Mouse (Mus musculus) heart, embryonic 16.5 days (tissue): Measurements from ENCODE around the gene Thsd7b. TPM values are rescaled to one million over a fixed set of nuclear protein-coding genes. Genes with fewer than 3 reads are reported as not detected.

Experiments
- ATAC-seq: fragments of 200-750 bp; cut with Nextera tagmentation; replicated peaks from 2 replicates; pipeline ENCODE4 v1.8.0; 2017; ENCODE audit warnings: moderate number of reproducible peaks; ENCODE audit not compliant: insufficient read depth, low FRiP score; ENCODE audit errors: extremely low read depth
- H3K27ac ChIP-seq: fragments of 300-500 bp; sonication (generic); 2 replicates; pipeline ENCODE4 v1.5.1; 2014; ENCODE audit warnings: mild to moderate bottlenecking, low read length, control low read depth, moderate library complexity
- H3K27me3 ChIP-seq: fragments of 300-500 bp; sonication (generic); 2 replicates; pipeline ENCODE4 v1.6.1; 2014; ENCODE audit warnings: low read length, mixed read lengths; ENCODE audit not compliant: control insufficient read depth, insufficient read depth
- H3K36me3 ChIP-seq: fragments of 300-500 bp; sonication (generic); 2 replicates; pipeline ENCODE4 v1.6.1; 2014; ENCODE audit not compliant: control insufficient read depth, insufficient read depth
- H3K4me1 ChIP-seq: fragments of 300-500 bp; sonication (generic); 2 replicates; pipeline ENCODE4 v1.6.1; 2014; ENCODE audit warnings: low read length, mixed read lengths; ENCODE audit not compliant: control insufficient read depth, insufficient read depth
- H3K4me2 ChIP-seq: fragments of 300-500 bp; sonication (generic); 2 replicates; pipeline ENCODE4 v1.6.1; 2014; ENCODE audit warnings: low read depth, mild to moderate bottlenecking, control low read depth, low read length
- H3K4me3 ChIP-seq: fragments of 300-500 bp; sonication (generic); 2 replicates; pipeline ENCODE4 v1.5.1; 2014; ENCODE audit warnings: mild to moderate bottlenecking, control low read depth, low read length
- H3K9ac ChIP-seq: fragments of 300-500 bp; sonication (generic); 2 replicates; pipeline ENCODE4 v1.6.1; 2014; ENCODE audit warnings: low read length, control low read depth
- H3K9me3 ChIP-seq: fragments of 300-500 bp; sonication (generic); replicated peaks from 2 replicates; pipeline ENCODE4 v1.6.1; 2016; ENCODE audit warnings: low read length; ENCODE audit not compliant: control insufficient read depth
- WGBS: fragments of 180-500 bp; shearing (Covaris S2); extraction: QIAGEN DNeasy Blood & Tissue Kit; methylation state at CpG from one replicate; pipeline ENCODE4 v1.1.7; 2014; 5-methylcytosine and 5-hydroxymethylcytosine counted together
- polyA plus RNA-seq: library from polyadenylated mRNA; unstranded; fragments of >200 nt; fragmentation: Nextera tagmentation; extraction: Ambion mirVana; gene quantifications from 2 replicates; pipeline ENCODE4 v1.2.1, GENCODE M21; 2015

Thsd7b gene
- polyA plus RNA-seq, 1 experiment from 2014 or later = 1.7 TPM

DNA sequence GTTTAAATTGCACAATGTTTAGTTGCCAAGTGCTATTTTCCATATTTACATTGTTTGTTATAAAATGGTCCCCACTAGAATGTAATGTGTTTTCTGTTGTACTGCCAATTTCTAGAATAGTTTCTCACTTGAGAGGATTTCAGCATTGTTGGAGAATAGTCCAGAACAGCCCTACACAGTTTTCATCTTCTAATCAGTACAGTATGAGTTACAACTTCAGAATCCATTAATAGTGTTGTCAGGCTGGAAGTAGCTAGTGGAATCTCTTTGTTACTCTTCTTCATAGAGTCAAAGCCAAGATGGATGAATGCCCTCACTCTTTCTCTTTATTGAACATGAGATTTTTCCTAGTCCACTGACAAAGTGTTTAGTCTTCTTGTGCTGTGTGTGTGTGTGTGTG is 525.4 kb downstream of the Thsd7b start:
- no peak for ATAC-seq

DNA sequence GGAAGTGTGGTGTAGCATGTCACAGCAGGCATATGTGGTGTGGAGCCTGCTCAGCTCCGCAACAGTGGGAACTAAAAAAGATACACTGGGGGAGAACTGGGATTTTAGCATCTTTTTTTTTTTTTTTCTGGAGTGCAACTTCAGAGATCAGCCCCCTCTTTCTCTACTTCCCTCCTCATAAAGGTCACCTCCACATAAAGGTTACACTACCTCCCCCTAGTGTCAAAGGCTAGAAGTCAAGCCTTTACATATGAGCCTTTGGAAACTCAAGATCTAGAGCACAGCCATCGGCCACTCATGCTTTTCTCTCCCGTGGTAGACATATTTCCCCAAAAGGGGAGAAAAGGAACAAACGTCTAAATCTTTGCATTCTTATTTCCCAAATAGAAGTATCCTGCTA is 553.8 kb downstream of the Thsd7b start:
- H3K27me3 ChIP-seq = no peaks in the 10 kb centered on the region
- no peak overlapping the region for H3K9ac ChIP-seq
- H3K4me3 ChIP-seq = no peak overlapping the region
- H3K4me2 ChIP-seq = no peak overlapping the region
- H3K27ac ChIP-seq = no peak overlapping the region
- no peaks in the 10 kb centered on the region for H3K9me3 ChIP-seq
- ATAC-seq = no peak
- WGBS = 71% methylated on average over 4 of the region's 4 CpGs
- H3K36me3 ChIP-seq = no peaks in the 10 kb centered on the region
- H3K4me1 ChIP-seq = no peaks in the 10 kb centered on the region

More for the DNA sequence above, 525.4 kb downstream of the Thsd7b start:
- Histone ChIP-seq H3K9me3 (peaks cover 2% of the 10 kb centered on the region; the same call in 1 of the 2 replicates), H3K27ac (no peak overlapping the region), H3K36me3 (no peaks in the 10 kb centered on the region), H3K4me1 (no peaks in the 10 kb centered on the region), H3K27me3 (no peaks in the 10 kb centered on the region), H3K4me3 (no peak overlapping the region), H3K4me2 (no peak overlapping the region), H3K9ac (no peak overlapping the region)

DNA sequence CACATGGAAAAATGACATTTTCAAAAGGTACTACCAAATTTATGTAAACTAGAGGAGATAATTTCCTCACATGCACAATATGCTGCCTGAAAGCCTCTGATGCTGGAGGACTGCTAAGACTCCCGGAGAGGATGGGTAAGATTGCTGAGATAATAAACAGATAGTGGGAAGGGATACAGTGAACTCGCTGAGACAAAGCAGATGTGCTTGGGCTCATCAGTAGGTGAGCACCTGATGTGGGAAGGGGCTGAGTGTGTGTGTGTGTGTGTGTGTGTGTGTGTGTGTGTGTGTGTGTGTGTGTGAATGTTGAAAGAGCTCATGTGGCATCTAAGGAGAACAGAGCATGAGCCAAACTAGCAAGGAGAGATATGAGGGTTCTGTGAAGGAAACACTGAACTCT is 564.2 kb downstream of the Thsd7b start:
- no peak overlapping the region for H3K4me2 ChIP-seq
- no peaks in the 10 kb centered on the region for H3K36me3 ChIP-seq
- H3K4me1 ChIP-seq = no peaks in the 10 kb centered on the region
- no peak overlapping the region for H3K9ac ChIP-seq
- no peak for ATAC-seq
- H3K4me3 ChIP-seq = no peak overlapping the region
- no peaks in the 10 kb centered on the region for H3K27me3 ChIP-seq
- no peak overlapping the region for H3K27ac ChIP-seq
- no peaks in the 10 kb centered on the region for H3K9me3 ChIP-seq
- WGBS = 45% methylated on average over 2 of the region's 2 CpGs

DNA sequence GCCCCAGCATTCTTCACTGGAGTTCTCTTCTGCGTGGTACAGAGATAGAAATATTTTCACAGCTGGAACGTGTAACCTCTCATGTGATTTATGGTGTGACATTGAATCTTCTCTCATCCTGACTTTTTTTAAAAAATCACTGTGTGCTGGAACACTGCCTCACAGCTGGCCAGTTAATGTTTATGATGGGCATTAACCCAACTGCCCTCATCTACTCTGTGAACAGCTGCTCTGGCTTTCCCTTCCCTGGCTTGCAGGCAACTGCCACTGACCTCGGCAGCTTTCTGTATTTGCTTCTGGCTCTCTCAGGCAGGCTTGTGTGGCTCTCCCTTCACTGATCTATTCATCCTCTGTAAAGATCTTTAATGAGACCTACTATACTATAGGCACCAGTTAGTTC is 564.7 kb downstream of the Thsd7b start:
- Histone ChIP-seq H3K4me3 (no peak overlapping the region), H3K27ac (no peak overlapping the region), H3K27me3 (no peaks in the 10 kb centered on the region), H3K9me3 (no peaks in the 10 kb centered on the region), H3K36me3 (no peaks in the 10 kb centered on the region), H3K4me1 (no peaks in the 10 kb centered on the region), H3K4me2 (no peak overlapping the region), H3K9ac (no peak overlapping the region)
- 43% methylated on average over 3 of the region's 3 CpGs for WGBS
- ATAC-seq = no peak

DNA sequence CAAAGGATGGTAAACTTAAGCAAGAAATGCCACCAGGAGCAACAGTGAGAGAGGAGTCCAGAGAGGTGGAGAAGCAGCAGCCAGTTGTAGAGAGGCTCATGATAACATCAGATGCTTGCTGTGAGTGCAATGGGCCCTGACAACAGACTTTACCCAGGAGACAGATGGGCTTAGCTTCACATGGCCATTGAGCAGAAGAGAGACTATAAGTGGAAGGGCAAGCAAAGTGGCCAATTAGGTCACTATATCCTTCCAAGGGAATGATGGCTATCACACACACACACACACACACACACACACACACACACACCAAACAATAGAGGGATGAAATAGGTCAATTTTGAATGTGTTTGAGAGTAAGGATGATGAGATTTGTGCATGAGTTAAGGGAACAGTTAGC is 565.4 kb downstream of the Thsd7b start:
- no peak overlapping the region for H3K9ac ChIP-seq
- H3K36me3 ChIP-seq = no peaks in the 10 kb centered on the region
- ATAC-seq = no peak

DNA sequence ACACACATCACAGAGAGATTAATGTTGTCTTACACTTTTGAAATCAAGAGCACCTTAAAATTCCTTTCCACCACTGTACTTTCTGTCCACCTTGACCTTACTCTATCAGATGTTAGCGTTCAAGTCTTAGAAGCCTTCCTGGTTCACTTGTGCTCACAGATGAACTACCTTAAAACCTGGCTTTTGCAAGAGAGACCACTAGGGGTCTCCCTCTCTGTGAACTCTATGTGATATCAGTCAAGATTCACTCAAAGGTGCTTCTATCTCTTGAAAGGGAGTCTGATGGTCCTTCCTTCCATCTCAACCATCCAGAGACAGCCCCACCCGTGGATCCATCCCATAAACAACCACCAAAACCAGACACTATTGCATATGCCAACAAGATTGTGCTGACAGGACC is 570.3 kb downstream of the Thsd7b start:
- Histone ChIP-seq H3K4me1 (no peaks in the 10 kb centered on the region), H3K9me3 (no peaks in the 10 kb centered on the region), H3K4me3 (no peak overlapping the region), H3K27me3 (no peaks in the 10 kb centered on the region), H3K27ac (no peak overlapping the region), H3K4me2 (no peak overlapping the region), H3K9ac (no peak overlapping the region), H3K36me3 (no peaks in the 10 kb centered on the region)
- ATAC-seq = no peak
- WGBS = 36% methylated on average over 2 of the region's 2 CpGs

More for the DNA sequence above, 565.4 kb downstream of the Thsd7b start:
- Histone ChIP-seq H3K4me3 (no peak overlapping the region), H3K9me3 (no peaks in the 10 kb centered on the region), H3K27me3 (no peaks in the 10 kb centered on the region), H3K4me2 (no peak overlapping the region), H3K4me1 (no peaks in the 10 kb centered on the region), H3K27ac (no peak overlapping the region)

DNA sequence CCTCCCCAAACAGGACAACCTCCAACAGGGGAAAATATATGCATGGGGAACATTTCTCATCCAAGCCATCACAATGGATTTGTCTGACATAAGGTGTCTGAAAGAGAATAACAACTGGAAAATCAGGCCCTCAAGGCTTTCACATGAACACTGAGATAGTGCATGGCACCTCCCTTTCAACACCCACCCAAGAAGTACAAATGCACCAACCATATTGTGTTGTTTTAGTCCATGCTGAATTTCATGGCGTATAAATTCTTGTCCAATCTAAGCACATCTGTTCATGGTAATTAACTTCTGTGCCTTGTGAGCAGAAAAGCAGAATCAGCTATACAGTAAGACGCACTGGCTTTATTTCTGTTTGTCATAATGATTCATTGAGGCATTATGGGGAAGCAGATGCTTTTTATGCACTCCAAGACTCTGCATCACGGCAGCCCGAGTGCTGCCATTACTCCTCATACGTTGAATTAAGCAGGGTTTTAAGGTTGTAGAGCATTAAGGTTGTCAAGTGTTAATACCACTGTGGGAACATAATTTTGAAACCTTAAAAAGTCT is 577.0 kb downstream of the Thsd7b start:
- ATAC-seq = no peak
- Histone ChIP-seq H3K9ac (no peak overlapping the region), H3K4me1 (no peaks in the 10 kb centered on the region), H3K4me2 (no peak overlapping the region), H3K36me3 (no peaks in the 10 kb centered on the region), H3K27ac (no peak overlapping the region), H3K9me3 (no peaks in the 10 kb centered on the region), H3K4me3 (no peak overlapping the region), H3K27me3 (no peaks in the 10 kb centered on the region)
- WGBS = 81% methylated on average over 5 of the region's 5 CpGs

DNA sequence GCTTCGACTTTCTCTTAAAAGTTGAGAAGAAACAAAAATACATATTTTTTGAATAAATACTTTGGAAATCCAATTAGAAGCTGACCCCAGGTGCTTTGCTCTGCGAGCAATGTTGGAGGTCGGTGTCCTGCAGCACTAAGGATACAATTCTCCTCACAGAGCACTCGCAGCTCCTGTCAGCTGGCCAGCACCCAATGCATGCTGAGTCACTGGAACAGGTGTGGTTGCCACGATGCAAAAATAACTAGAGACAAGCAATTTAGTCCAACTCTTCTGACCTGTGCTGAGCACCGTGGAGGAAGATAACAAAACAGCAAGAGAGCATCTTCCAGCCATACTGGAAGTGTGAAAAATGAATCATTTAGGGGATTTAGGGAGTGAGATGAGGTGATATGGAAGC is 594.6 kb downstream of the Thsd7b start:
- no peaks in the 10 kb centered on the region for H3K27me3 ChIP-seq
- no peak overlapping the region for H3K4me3 ChIP-seq
- no peak overlapping the region for H3K9ac ChIP-seq
- 66% methylated on average over 6 of the region's 6 CpGs for WGBS
- no peaks in the 10 kb centered on the region for H3K36me3 ChIP-seq
- no peak overlapping the region for H3K4me2 ChIP-seq
- no peaks in the 10 kb centered on the region for H3K4me1 ChIP-seq
- ATAC-seq = no peak
- H3K27ac ChIP-seq = no peak overlapping the region
- H3K9me3 ChIP-seq = no peaks in the 10 kb centered on the region

DNA sequence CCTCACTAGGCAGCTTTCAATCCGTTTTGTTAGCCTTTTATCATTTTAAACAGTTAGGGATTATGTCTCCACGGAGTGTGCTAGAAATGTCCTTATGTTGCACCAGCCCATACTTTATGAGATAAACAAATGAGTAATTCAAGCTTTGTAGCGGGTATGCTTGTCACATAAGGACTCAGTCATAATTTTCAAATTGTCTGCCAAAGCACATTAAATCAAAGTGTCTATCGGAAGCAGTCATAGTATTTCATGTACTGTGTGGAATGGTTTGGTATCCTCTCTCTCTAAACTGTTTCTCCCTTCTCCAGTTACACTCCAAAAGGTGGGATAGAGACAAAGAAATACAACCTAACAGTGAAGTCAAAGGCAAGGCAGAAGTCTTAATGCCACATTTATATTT is 601.3 kb downstream of the Thsd7b start:
- Histone ChIP-seq H3K9ac (no peak overlapping the region), H3K4me1 (no peaks in the 10 kb centered on the region), H3K9me3 (no peaks in the 10 kb centered on the region), H3K27me3 (no peaks in the 10 kb centered on the region), H3K27ac (no peak overlapping the region), H3K4me2 (no peak overlapping the region), H3K4me3 (no peak overlapping the region), H3K36me3 (no peaks in the 10 kb centered on the region)
- WGBS = 63% methylated on average over 4 of the region's 4 CpGs
- ATAC-seq = no peak

DNA sequence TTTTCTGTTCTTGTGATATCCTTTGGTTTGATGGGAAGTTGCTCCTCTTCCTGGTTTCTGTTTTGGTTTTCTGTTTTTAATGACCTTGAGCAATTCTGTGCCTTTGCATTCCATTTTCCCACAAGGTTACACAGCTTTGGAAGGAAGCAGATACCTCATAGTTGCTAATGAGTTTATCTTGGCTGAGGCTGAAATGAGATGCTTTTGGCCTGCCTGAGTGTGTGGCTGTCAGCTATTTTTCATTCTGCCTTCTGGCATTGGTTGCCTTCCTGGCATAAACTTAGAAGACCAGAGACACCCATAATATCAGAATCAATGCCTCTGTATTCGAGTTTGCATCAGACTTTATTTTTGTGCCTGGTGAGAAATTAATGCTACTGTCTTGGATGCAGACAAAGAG is 614.8 kb downstream of the Thsd7b start:
- 36% methylated on average over 1 of the region's 1 CpGs for WGBS
- no peaks in the 10 kb centered on the region for H3K9me3 ChIP-seq
- no peaks in the 10 kb centered on the region for H3K27me3 ChIP-seq
- H3K36me3 ChIP-seq = no peaks in the 10 kb centered on the region
- no peak overlapping the region for H3K4me2 ChIP-seq
- no peak overlapping the region for H3K4me3 ChIP-seq
- no peak for ATAC-seq
- H3K4me1 ChIP-seq = no peaks in the 10 kb centered on the region
- H3K9ac ChIP-seq = no peak overlapping the region
- no peak overlapping the region for H3K27ac ChIP-seq
